Mouse (Mus musculus): ENCODE data around the gene Commd1.

Commd1 gene

DNA sequence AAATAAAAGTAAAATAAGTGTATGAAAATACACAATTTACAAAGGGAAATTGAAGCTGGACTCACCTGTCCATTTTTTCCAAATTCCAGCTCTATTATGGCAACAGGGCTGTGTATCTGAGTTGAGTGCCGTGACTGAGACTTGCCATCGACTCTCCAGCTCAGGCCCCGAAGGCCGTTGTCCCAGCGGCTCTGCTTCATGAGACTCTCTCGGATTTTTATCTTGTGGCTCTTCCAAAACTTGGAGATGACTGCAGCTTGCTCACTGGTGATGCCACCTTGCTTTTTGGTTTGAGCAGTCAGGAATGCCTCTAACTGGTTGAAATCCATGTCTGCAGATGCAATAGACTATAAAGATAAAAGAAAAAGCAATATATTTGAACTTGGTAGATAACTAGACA, 25.8 kb downstream of the Commd1 start:
- in situ Hi-C loops (cut with MboI, MseI) = loop anchor here (25.0 kb wide), 1 partner anchor 719 kb away; no protein-coding TSS in a partner anchor

DNA sequence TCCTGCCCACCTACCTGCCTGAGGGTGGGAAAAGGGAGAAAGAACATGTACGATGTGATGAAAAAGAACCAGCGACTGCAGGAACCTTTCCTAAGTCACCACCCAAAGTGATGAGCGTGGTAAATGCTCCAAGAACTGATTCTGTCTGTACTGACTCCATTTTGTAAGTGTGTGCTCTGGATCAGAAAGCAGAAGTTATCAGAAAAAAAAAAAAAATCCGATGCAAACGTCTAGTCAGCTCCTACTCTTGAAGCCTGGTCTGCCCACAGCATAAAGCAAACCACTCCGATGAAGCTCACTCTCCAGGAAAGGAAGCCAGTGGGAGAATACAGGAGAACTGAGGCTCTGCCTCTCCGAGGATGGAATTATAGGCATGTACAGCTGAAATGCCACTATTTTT, 29.5 kb downstream of the Commd1 start:
- in situ Hi-C loops (cut with MboI, MseI) = loop anchor here (25.0 kb wide), 1 partner anchor 715 kb away; no protein-coding TSS in a partner anchor

DNA sequence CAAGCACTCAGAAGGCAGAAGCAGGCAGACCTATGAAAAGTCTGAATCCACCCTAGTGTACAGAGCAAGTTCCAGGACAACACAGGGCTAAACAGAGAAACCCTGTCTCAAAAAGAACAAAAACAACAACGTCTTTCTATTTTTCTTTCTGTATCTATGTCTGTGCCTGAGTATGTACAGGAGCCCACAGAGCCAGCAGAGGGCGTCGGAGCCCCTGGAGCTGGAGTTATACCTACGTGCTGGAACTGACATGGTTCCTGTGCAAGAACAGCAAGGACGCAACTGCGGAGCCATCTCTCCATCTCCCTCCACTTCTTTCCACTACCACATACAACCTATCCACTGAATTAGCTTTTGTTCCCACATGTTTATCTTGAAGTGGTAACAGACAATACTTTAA, 32.1 kb downstream of the Commd1 start:
- in situ Hi-C loops (cut with MboI, MseI) = loop anchor here (25.0 kb wide), 1 partner anchor 713 kb away; no protein-coding TSS in a partner anchor

DNA sequence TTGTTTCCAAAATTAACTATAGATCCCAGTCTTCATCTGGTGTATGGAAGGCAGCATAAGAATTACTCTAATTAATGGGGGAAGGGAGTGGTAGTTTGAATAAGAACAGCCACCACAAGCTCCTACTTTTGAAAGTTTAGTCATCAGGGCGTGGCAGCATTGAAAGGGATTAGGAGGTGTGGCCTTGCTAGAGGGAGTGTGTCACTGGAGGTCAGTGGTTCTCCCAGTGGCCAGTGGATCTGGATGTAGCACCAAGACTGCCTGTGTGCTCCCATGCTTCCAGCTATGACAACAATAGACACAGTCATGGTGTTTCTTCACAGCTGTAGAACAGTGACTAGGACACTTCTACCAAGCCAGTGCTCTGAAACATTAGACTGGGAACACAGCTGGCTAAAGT, 33.1 kb downstream of the Commd1 start:
- in situ Hi-C loops (cut with MboI, MseI) = no loop called here

DNA sequence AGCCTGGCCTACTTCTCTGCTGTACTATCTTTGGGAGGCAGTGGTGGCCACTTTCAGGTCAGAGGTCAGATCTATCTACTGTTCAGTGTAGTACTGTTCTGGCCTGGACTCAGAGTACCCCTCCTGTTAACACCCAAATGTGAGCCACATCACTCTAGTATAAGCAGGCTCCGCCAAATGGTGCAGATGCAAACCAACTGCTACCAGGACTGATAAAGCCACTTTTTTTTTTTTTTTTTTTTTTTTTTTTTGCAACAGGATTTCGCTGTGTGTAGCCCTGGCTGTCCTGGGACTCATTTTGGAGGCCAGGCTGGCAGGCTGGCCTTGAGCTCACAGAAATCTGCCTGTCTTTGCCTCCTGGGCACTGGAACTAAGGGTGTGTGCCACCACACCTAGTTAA, 43.2 kb downstream of the Commd1 start:
- in situ Hi-C loops (cut with MboI, MseI) = no loop called here

DNA sequence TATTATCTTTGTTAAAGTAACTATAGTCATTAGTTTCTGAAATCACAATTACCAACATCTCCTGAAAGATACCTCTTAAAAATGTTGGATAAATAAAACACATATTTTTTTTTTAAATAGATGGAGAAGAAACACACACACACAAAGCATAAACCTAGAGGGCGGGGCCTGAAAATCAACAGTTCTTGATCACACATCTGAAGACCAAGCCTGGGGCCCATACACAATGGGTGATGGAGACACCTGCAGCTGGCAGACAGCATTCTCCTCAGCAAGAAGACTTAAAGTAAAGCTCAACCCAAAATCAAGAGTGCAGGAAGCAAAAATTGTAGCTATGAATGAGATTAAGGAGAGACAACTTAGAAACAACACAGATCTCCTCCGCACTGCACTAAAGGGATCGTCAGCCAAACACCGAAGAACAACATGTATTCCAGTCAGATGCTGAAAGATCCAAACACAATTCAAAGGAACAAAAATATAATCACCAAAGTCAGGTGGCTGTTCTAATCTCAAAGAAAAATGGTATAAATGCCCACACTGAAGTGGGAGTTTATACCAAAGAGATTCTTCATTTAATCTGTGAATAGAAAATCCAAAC, 44.4 kb downstream of the Commd1 start:
- in situ Hi-C loops (cut with MboI, MseI) = no loop called here

DNA sequence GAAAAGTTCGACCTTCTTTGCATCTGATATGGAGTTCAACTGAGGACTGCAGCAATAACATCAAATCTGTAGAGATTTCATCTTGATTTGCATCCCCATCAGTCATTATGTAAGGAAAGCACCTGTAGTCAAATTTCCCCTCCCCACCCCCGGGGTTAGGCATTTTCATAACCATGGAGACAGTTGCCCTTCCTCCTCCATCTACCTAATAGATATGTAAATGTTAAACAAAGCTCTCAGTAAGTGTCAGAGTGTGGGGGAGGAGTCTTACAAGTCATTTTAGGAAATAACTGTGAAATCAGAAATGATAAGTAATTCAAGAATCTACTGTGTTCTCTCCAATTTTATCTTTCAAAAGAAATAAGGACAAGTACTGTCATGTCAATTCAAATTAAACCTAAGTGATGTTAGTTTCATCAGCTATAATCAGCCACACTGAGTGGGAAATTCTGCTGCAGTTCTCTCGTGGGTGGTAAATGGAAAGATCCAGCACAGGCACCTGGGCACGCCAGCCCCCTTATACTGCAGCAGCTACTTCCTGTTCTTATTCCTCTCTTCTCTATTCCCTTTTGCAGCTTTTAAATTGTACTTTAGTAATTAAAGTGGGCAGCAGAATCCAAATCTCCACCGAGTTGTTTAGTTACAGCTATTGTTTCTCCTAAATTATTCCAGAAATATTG, 45.6 kb downstream of the Commd1 start:
- in situ Hi-C loops (cut with MboI, MseI) = no loop called here

DNA sequence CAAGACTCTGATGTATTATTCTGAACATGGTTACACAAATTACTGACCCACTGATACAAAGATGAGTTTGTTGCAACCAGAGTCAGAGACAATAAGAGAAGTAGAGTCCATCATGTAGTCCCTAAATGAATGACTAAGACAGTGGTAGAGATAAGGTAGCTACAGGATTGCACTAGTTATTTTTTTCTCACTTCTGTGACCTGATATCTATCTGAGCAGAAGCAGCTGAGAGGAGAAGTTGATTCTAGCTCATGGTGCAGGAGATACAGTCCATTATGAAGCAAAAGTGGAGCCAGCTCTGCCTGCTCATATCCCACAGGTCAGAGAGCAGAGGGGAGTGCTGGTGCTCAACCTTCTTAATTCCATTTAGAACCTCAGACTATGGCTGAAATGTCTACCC, 50.0 kb downstream of the Commd1 start:
- in situ Hi-C loops (cut with MboI, MseI) = loop anchor here (5.0 kb wide), 1 partner anchor 60 kb away; no protein-coding TSS in a partner anchor

DNA sequence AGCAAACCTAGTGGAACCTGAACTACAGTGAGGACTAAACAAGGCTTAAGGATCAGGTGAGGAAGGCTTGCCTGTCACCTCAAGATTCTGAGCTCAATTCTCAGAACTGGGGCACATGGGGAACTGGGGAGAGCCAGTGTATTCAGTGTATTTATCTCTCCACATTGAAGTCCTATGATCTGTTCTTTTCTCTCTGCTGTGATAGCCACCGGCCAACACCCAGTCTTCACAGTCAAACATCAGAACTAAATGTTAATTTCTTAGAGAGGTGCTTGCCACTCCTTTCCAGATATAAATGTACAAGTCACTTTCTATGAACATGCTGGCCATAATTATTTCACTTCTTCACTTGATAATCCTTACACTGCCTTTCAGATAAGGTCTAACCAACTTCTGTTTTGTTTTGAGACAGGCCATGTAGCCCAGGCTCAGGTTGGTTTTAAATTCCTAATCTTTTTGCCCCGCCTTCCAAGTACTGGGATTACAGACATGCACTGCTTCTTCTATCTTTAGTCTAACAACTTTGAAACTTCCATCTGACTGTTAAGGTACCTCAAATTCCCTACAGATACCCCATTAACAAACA, 50.8 kb downstream of the Commd1 start:
- in situ Hi-C loops (cut with MboI, MseI) = loop anchor here (5.0 kb wide), 1 partner anchor 59 kb away; no protein-coding TSS in a partner anchor

DNA sequence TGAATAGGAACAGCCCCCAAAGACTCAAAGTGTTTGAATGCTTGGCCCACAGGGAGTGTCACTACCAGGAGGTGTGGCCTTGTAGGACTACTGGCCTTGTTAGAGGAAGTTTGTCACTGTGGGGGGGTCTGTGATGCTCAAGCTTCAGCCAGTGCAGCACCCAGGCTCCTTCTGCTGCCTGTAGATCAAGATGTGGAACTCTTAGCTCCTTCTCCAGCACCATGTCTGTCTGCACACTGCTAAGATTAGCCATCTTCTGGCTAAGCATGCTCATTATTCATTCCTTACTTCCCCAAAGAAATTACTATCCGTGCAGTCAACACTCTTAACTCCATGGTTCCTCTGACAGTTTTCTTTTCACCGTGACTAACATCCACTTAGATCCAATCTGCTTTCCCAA, 52.1 kb downstream of the Commd1 start:
- in situ Hi-C loops (cut with MboI, MseI) = loop anchor here (5.0 kb wide), 1 partner anchor 58 kb away; no protein-coding TSS in a partner anchor

DNA sequence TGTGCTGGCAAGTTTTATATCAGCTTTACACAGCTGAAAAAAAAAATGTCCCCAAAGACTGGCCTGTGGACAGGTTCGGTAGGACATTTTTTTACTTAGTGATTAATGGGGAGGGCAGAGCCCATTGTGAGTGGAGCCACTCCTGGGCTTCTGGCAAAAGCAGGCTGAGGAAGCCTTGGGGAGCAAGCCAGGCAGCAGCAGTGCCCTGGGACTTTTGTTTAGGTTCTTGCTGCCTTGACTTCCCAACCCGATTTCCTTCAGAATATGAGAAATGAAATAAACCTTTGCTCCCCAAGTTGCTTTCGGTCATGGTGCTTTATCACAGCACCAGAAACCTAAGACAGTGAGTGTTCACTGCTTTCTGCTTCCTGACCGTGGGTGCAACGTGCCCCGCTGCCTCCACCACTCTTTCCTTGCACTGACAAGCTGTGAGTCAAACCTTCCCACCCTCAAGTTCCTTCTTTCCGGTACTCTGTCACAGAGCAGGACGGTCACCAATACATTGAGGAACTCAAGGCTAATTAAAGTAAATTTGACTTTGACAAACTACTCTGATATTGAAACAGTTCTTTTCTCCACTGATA, 53.5 kb downstream of the Commd1 start:
- in situ Hi-C loops (cut with MboI, MseI) = no loop called here

DNA sequence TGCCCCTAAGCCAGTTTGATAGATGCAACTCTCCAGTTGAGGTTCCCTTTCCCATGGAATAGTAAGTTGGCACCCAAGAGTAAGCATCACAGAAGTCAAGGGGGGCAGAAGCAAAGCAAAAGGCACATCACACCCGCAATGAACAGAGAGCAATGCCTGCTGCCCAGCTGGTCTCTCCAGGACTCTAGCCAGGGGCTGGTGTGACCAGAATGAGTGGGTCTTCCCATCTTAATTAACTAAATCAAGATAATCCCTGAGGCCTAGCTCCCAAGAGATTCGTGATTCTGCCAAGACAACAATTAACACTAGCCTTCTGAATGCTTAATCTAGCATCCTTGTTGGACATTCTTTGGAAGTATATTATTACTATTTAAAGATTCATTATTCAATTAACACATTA, 58.6 kb downstream of the Commd1 start:
- in situ Hi-C loops (cut with MboI, MseI) = loop anchor here (5.0 kb wide), 1 partner anchor 521 kb away; no protein-coding TSS in a partner anchor

DNA sequence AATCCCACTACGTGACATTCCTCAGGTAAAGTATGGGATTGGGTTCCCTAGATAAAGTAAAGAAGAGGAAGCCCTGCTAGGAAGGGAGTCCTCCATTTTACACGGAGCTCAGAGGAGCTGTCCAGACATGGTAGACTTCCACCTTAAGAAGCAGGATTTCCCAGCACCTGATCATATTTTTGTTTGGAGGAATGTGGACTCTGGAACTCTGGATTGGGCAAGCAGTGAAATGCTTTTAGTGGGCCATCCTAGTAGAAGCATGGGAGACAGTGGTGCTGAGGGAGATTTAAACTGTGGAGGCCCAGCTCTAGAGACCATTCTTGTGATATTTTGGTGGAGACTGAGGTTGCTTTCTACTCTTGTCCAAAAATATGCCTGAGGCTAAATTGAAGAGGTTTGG, 59.6 kb downstream of the Commd1 start:
- in situ Hi-C loops (cut with MboI, MseI) = loop anchor here (5.0 kb wide), 1 partner anchor 520 kb away; no protein-coding TSS in a partner anchor

DNA sequence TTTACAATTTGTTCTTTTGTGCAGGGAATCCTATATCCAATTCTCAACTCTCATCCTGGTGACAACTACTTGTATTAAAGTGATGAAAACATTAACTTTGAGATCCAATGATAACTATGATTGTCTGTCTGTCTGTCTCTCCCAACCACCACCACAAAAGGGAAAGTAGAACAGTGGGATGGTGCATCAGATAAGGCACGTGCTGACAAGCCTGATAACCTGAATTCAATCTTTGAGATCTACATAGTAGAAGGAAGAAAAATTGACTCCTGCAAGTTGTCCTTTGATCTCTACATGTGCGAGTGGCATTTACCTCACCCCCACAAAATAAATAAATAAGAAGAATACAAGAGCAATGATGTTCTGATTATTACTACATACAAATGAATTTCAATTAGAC, 62.8 kb downstream of the Commd1 start:
- in situ Hi-C loops (cut with MboI, MseI) = no loop called here

DNA sequence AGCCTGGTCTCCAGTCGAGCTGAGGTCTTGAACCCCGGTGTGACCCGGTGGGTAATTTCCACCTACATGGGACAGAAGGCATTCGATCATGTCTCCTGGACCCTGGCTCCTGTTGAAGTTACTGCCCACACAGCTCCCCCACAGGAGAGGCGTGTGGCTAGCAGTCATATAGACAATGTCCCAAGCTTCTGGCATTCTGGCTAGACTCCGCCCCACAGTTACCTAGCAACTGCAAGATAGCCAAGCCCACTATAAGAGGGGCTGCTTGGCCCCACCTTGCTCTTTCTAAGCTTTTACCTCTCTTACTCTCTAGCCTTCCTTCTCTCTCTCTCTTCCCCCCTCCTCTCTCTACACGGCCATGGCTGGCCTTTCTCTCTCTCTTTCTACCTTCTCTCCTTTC, 64.4 kb downstream of the Commd1 start:
- in situ Hi-C loops (cut with MboI, MseI) = no loop called here

DNA sequence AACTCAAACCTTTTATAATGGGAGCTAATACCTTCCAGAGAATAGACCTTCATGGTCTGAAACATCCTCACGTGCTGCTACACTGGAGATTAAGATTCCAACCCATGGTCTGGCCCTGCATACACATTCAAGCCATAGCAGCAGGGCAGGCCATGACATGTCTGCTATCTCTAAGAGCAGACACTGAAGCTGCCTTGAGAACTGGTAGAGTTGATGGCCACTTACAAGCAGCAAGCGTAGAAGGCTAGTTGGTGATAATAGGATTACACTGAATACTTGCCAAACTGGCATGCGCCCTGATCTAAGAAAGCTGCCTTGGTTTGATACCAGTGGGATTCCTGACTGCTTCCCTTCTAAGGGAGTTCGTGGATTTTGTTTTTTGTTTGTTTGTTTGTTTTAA, 68.4 kb downstream of the Commd1 start:
- in situ Hi-C loops (cut with MboI, MseI) = no loop called here

DNA sequence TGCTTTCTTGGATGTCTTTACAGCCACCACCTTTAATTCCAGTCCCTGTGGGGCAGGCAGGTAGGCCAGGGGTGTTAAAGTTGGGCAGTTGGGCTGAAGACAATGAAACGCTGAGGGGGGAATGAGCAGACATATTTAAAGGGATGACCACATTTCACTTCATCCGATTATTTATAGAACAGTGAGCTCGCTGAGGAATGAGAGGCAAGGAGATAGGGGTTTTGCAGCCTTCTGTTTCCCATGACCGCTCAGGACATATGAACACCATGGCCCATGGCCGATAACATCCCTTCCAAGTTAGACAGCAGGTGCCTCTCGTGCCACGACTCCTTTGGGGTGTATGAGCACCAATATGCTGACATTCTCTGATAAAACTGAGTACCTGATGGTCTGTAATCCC, 70.4 kb downstream of the Commd1 start:
- in situ Hi-C loops (cut with MboI, MseI) = no loop called here

DNA sequence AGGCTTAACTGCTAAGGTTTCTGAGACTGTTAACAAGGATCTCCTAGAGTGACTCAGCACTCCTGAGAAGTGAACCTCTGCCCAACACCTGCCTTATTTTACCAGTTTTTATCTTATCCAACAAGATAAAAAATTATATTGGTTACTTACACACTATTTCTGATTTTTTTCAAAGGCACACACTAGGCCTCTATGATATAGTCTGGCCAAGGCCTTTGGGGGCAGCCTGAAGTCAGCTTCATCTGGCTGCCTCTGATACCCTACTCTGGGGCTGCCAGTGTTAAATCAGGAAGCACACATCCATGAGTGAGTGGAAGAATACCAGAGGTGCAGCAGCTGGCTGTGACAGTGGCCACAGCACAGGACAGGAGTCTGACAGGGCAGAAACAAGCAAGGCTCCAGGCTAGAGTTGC, 75.7 kb downstream of the Commd1 start:
- in situ Hi-C loops (cut with MboI, MseI) = no loop called here

DNA sequence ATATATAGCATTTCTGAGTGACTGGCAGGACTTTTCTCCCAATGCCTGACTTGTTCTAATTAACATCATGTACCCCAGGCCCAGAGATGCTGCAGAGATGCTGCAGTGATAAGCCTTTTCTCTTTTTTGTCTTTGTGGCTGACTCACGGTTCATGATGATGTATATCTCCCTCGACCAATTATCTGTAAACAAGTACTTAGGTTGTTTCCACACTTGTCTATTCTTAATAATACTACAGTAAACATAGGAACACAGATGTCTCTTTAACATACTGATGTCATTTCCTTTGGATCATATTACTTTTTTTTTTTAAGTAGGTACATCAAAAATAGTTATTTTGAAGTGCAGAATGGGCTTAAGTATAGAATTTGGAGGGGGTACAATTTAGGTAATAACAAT, 79.3 kb downstream of the Commd1 start:
- in situ Hi-C loops (cut with MboI, MseI) = no loop called here

DNA sequence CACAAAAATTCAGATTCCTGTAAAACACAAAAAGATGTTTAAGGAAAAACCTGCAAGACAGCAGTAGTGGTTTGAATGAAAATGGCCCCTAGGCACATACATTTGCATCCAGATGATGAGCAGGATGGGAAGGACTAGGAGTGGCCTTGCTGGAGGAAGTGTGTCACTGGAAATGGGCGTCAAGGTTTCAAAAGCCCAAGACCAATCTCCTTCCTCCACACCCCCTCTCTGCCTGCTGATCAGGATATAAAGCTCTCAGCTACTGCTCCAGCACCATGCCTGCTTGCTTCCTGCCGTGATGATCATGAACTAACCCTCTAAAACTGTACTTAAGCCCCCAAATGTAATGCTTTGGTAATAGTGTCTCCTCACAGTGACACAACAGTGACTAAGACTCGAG, 82.1 kb downstream of the Commd1 start:
- in situ Hi-C loops (cut with MboI, MseI) = no loop called here

DNA sequence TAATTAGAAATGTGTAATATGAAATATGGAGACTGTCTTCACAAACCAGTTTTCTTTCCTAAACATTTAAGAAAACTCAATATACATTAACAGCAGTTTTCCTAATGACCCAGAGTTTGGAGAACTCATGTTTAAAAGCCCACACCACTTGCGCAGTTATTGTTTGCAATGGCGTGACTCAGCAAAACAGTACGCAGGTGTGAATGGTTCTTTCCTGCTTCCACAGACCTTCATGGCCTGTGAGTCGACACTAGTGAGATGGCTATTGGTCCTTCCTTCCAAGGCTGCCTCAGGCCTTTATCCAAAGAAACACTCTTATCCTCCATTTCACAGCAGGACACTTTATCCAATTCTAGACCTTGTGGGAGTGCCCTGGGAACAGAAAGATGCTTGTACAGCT, 84.5 kb downstream of the Commd1 start:
- in situ Hi-C loops (cut with MboI, MseI) = no loop called here

DNA sequence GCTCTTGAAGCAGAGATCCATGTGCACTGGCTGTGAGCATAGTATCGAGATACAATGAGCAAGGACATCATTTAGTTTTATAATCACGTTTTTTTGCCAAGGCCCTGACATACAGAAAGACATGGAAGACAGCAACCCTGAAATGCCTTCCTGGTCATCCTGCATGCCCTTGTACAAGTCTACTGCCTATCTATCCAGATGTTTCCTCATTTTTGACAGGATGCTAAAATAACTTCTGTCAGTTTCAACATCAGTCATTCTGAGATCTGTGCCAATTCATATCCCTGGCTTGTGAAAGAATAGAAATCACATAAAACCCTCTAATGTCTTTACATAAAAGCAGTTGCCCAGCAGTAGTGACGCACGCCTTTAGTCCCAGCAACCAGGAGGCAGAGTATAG, 85.1 kb downstream of the Commd1 start:
- in situ Hi-C loops (cut with MboI, MseI) = no loop called here

Measured in regulatory T cell (primary cell).